Mouse (Mus musculus) regulatory T cell (primary cell): ENCODE measurements around the gene Tcn2.
"Not testable (repeated sequence)": the region's sequence is repeated elsewhere in the genome, so short reads cannot be mapped to it uniquely, and the experiment has no call there.

Experiments
- in situ Hi-C: fragments of 300-600 bp; cut with MboI, MseI; formaldehyde crosslinking; loops from one replicate; pipeline ENCODE4 v1.15.1; 2025; ENCODE audit warnings: high pct_unique_total_duplicates

Gene Tcn2

DNA sequence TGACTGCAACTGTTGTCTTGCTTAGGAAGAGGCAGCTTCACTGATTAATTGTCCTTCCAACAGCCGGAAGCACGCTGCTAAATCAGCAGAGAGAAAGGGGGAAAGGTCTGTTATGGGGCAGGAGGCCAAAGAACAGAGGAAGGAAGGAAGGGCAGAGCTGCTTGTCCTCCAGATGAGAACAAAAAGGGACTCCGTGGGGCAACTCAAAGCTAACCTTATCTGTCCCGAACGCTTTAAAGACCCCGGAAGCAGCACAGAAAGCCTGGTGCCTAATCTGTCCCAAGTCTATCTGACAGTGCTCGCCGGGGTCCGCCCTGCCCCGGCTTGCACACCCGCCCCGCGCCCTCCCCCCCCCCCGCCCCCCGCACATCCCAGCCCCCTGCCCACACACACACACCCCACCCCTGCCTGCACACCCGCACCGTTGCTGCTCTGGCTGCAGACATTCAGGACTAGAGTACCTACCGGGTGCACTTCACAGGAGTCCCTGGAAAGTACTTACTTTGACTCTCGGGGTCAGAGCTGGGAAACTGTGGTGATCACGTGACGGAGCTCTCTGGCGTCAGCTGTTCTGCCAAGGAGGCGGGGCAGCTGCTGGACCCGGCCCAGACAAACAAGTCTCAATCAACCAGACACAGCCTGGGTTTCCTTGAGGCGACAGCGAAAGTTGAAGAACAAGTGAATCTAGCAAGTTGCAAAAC is at the start of gene Tcn2:
Gene Tcn2, minus strand, starts transcription at position 649 of the 701 bp plus-strand sequence.
- in situ Hi-C loops = no loop called here

GRCm38 (mm10) chr11:3981536-3981935 is 49.6 kb upstream of the Tcn2 start:
- in situ Hi-C loops = no loop called here

- in situ Hi-C loops = no loop called here
These were observed 46.5 kb upstream of the Tcn2 start for GRCm38 (mm10) chr11:3978421-3978820.

DNA sequence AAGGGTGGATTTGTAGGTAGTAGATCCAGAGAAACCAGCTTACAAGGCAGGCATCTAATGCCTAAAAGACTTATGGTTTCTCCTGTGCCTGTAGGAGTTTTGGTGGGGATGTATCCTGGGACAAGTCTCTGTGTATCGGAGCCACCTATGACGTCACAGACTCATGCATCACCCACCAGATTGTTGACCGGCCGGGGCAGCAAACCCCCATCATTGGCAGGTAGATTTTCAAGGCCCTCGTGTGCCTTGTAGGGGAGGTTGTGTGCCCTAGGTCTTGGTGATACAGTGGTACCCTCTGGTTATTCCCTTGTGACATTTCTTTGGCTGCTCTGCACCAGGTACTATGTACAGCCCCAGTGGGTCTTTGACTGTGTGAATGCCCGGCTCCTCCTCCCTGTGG is 44.7 kb upstream of the Tcn2 start, which contains the start of gene 4930556J24Rik:
Gene 4930556J24Rik, minus strand, starts transcription at position 101 of the 400 bp plus-strand sequence.
- in situ Hi-C loops = no loop called here

GRCm38 (mm10) chr11:3974311-3974710 is 42.4 kb upstream of the Tcn2 start:
- in situ Hi-C loops = no loop called here

DNA sequence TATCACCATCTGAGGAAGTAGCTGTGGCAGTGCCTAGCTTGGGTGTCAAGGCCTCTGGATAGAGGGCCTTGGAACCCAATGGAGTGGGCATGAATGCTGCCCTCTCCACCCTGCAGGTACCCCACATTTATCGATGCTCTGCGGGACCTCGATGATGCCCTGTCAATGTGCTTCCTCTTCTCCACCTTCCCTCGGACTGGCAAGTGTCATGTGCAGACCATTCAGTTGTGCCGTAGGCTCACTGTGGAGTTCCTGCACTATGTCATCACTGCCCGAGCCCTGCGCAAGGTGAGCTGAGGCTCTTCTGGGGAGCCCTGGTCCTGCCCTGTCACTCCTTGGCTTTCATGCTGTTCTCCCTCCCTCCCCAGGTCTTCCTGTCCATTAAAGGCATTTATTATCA is 41.1 kb upstream of the Tcn2 start:
- in situ Hi-C loops = no loop called here

DNA sequence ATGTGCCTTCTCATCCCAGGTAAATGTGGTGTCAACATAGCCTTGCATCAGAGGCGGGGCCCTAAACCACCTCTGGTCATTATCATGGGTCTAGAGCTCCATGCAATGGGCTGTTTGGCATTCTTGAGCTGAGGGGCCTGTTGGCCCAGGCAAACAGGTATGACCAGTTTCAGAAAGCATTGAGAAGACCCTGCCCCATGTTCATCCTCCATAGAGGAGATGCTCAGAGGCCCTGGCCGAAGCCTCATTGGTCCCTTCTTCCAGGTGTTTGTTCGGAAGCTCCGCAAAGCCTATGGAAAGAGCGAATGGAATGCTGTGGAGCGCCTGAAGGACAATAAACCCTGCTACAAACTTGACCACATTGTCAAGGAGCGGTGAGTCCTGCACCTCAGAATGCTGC is 38.4 kb upstream of the Tcn2 start:
- in situ Hi-C loops = no loop called here

DNA sequence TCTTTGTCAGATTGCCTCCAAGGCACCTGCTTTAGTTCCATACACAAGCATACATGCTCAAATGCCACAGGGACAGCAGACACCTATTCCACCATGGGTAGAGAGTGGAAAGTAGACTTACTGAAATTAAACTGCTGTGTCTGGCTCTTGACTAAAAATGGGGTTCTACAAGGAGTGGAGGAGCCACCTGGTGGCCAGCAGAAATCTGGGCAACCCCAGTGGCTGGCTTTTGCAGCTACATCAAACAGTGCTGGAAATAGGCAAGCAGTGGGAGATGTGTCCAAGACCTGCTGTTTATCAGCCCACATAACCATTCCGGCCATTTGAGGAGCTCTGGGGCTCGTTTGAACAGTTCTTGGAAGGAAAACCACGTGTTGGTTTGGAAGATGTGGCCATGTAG is 37.9 kb upstream of the Tcn2 start:
- in situ Hi-C loops = loop anchor here (10.0 kb wide), 1 partner anchor 585 kb away; no protein-coding TSS in a partner anchor

DNA sequence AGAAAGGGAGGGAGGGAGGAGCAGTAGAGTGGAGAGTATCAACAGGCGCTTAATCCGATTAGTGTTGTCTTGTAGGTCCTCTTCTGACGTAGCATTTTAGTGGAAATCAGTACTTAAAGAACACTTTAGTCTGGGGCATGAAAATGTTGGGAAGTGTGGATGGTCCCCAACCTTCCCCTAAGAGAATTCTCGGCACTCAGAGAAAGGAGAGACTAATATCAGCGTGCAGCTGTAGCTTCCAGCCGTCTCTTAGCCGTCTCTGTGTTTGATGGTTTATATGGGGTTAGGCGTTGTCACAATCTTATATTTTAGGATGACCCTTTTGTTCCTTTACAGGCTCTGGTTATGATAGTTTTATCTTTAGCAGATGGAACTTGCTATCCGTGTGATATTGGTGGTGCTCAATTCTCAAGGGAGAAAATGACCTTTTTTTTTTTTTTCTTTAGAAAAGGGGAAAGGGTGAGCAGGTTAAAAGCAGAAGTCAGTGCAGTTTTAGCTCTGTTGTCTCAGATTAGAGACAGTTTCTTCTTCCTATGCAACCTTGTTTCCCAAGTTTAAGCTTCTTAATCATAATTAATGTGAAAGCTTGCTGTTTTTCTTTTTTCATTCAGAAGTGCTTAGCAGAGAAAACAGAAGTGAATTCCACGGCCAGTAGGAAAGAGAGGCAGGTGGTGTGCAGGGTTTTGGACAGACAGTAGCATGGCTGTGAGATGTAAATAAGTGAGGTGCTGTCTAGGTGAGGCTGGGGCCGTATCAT is 32.6 kb upstream of the Tcn2 start:
- in situ Hi-C loops = loop anchor here (10.0 kb wide), 1 partner anchor 580 kb away; no protein-coding TSS in a partner anchor

DNA sequence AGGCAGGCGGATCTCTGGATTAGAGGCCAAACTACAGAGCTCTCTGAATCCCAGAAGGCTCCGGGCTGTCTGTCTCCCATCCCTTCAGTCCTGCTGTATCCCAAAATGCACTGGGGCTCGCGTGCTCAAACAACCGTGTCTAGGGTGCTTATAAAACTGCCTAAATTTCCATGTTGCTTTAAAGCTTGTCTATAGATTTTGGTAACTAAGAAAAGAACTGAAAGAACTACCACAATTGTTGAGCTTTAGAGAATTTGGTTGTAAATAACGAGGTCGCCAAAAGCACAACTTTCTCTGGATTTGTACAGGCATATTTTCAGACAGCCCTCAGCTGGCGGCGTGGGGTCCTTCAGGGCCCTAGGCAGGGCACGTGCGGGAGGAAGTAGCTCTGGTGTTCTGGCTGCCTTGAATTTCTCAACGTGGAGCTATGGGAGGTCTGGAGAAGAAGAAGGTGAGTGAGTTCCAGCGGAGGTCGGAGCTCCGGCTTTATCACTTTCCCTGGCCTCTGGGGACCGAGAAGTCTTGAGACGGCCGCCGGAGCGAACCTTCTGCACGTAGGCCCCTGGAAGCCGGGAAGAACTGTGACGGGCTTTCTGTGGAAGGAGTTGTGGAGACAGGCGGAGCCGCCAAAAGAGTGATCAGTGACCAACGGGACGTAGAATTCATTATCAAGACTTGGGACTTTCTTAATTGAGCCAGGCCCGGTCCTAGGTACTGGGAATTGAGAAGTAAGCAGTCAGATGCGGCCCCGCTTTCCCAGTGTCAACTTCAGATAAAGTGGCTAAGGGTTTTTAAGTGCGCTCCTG is 31.9 kb upstream of the Tcn2 start, which contains the start of gene Pes1:
Gene Pes1, plus strand, starts transcription at position 366 of the 806 bp plus-strand sequence.
- in situ Hi-C loops = loop anchor here (10.0 kb wide), 1 partner anchor 579 kb away; no protein-coding TSS in a partner anchor

DNA sequence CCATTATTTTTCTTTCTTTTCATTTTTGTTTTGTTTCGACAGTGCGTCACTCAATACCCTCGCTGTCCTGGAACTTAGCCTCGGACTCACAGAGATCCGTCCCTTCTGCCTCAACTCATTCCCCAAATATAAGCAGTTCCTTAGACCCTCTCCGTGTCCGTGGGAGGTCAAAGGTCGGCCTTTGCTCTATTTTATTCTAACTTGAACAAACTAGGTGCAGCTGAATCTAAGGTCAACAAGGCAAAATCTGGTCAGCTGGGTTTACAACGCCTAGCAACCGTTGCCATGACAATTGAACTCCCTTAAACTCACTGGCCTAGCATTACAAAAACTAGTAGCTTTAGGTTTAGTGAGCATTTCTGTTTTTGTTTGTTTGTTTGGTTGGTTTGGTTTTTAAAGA is 31.2 kb upstream of the Tcn2 start:
- in situ Hi-C loops = loop anchor here (10.0 kb wide), 1 partner anchor 578 kb away; no protein-coding TSS in a partner anchor

GRCm38 (mm10) chr11:3961761-3962160 is 29.8 kb upstream of the Tcn2 start:
- in situ Hi-C loops = loop anchor here (10.0 kb wide), 1 partner anchor 577 kb away; no protein-coding TSS in a partner anchor

DNA sequence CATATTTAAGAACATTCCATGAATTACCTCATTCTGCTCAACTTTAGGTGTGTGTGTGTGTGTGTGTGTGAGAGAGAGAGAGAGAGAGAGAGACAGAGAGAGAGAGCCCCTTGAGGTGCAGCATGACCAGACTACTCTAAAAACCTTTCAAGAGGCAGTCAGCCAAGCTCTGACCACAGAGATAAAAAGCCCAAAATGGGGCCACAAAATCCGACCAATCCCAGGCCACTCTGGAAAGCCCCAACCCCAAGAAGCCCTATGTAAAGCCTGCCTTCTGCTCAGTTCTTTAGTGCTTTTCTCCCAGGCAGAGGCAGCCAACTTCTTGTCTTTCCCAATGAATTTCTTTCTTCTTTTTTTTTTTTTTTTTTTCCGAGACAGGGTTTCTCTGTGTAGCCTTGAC is 28.9 kb upstream of the Tcn2 start:
- in situ Hi-C loops = loop anchor here (10.0 kb wide), 1 partner anchor 576 kb away; no protein-coding TSS in a partner anchor

DNA sequence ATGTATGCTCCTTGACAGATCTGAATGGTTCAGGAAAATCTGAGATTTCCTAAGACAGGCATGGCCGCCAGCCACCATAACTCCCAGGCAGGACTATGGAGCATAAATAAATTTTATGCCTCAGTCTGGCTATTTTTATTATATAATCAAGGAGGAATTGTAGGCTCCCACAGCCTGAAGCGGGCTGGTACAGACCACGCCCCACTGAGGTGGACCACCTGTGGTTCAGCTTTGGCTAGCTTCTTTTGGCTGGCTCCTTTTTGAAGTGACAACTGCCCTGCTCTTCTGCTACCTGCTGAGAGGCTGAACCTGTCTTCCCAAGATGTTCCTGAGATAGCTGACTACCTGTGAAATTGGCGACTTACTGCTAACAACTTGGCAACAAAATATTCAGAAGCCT is 23.4 kb upstream of the Tcn2 start:
- in situ Hi-C loops = not testable (repeated sequence)

DNA sequence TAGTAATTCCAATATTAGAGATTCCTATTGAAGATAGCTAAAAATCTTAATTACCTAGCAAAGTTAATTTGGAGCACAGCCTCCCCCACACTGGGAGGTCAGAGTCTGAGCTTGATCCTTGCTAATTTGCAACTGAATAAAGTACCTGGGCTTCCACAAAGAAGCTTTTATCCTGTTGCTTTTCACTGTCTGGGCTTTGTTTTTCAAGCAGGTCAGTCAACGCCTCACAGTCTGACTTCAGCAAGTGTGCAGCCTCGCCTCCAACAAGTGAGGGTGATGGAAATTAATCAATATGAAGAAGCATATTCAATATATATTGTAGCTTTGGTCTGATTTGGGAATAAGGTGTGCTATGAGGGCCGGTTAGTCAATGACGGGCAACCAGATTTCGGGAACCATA is 22.9 kb upstream of the Tcn2 start:
- in situ Hi-C loops = not testable (repeated sequence)

DNA sequence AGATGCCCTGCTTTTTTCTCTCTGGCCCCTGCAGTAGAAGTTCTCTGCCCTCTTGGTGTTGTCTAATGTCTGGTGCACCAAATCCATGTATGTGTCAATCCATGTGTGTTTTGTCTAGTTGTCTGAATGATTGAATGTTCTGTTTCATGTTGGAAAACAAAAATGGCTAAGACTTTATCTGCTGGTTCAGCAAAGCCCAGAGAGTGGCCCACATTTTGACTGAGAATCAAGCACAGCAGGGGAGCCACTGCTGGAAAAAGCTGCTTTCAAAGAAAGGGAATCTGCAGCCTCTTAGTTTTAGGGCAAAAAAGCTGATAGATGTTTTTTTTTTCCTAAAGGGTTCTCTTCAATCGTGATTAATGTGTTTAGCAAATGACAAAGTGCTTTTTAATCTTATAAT is 14.4 kb upstream of the Tcn2 start:
- in situ Hi-C loops = no loop called here

GRCm38 (mm10) chr11:3941371-3941770 is 9.4 kb upstream of the Tcn2 start:
- in situ Hi-C loops = no loop called here

- in situ Hi-C loops = no loop called here
These were observed 5.4 kb upstream of the Tcn2 start for GRCm38 (mm10) chr11:3937321-3937874.

GRCm38 (mm10) chr11:3936318-3936717 is 4.4 kb upstream of the Tcn2 start:
- in situ Hi-C loops = no loop called here

DNA sequence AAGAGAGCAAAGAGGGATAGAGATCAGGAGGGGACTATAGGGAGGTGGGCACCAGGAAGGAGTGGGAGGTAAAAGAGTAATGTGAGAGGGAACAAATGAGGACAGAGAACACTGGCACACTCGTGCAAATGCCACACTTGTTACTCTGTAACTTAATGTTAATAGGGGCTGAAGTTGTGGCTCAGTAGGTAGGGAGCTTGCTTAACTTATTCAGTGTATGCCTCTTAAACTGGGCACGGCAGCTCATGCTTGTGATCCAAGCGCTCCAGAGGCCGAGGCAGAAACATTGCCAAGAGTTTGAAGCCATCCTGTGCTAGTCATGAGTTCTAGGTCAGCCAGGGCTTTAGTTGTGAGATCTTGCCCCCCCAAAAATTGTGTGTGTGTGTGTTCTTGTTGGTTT is 3.2 kb upstream of the Tcn2 start:
- in situ Hi-C loops = no loop called here

GRCm38 (mm10) chr11:3933756-3934285 is 1.9 kb upstream of the Tcn2 start:
- in situ Hi-C loops = no loop called here
